Mouse (Mus musculus): ENCODE results near the gene Fpgs.

GRCm38 (mm10) chr2:32704021-32704421, at the start of gene Fpgs:
- no peak for TF ChIP-seq CTCF (conservative IDR thresholded peaks at IDR 0.05; ENCODE audit: low read length)
- no peak for TF ChIP-seq POU5F1 (IDR thresholded peaks at IDR 0.05; ENCODE audit: borderline replicate concordance, low read length)
- no peak for TF ChIP-seq NANOG (IDR thresholded peaks at IDR 0.05; ENCODE audit: borderline replicate concordance, low read length)

Data from E14TG2a.4 (cell line).